Mouse (Mus musculus) hindbrain, embryonic 11.5 days (tissue): ENCODE results near the gene Casp6. TPM values are rescaled to one million over a fixed set of nuclear protein-coding genes. Genes with fewer than 3 reads are reported as not detected.

Experiments used
- ATAC-seq: fragments of 200-750 bp; cut with Nextera tagmentation; 2 replicates; pipeline ENCODE4 v1.8.0; 2017; ENCODE audit warnings: mild to moderate bottlenecking, moderate TSS enrichment, moderate library complexity; ENCODE audit not compliant: low FRiP score
- DNase-seq: peaks from one replicate; pipeline ENCODE4 v3.0.0-alpha.2; 2015; ENCODE audit warnings: low spot score
- H3K27ac ChIP-seq: fragments of 300-500 bp; sonication (generic); 2 replicates; pipeline ENCODE4 v1.5.1; 2014; ENCODE audit warnings: mild to moderate bottlenecking, low read depth, low read length
- H3K27me3 ChIP-seq: fragments of 300-500 bp; sonication (generic); 2 replicates; pipeline ENCODE4 v1.6.1; 2014; ENCODE audit warnings: mild to moderate bottlenecking, low read length, moderate library complexity, mixed read lengths; ENCODE audit not compliant: control insufficient read depth, insufficient read depth
- H3K36me3 ChIP-seq: fragments of 300-500 bp; sonication (generic); 2 replicates; pipeline ENCODE4 v1.6.1; 2014; ENCODE audit warnings: mild to moderate bottlenecking, low read length, moderate library complexity, mixed read lengths; ENCODE audit not compliant: control insufficient read depth, insufficient read depth
- H3K4me1 ChIP-seq: fragments of 300-500 bp; sonication (generic); replicated peaks from 2 replicates; pipeline ENCODE4 v1.6.1; 2014; ENCODE audit warnings: low read length, mixed read lengths; ENCODE audit not compliant: control insufficient read depth, insufficient read depth
- H3K4me2 ChIP-seq: fragments of 300-500 bp; sonication (generic); replicated peaks from 2 replicates; pipeline ENCODE4 v1.6.1; 2014; ENCODE audit warnings: mild to moderate bottlenecking, low read depth, low read length
- H3K4me3 ChIP-seq: fragments of 300-500 bp; sonication (generic); 2 replicates; pipeline ENCODE4 v1.5.1; 2014; ENCODE audit warnings: low read depth, low read length
- H3K9ac ChIP-seq: fragments of 300-500 bp; sonication (generic); 2 replicates; pipeline ENCODE4 v1.6.1; 2014; ENCODE audit warnings: low read depth, low read length
- H3K9me3 ChIP-seq: fragments of 300-500 bp; sonication (generic); 2 replicates; pipeline ENCODE4 v1.6.1; 2016; ENCODE audit warnings: low read length; ENCODE audit not compliant: control insufficient read depth
- WGBS: fragments of 180-500 bp; shearing (Covaris S2); extraction: QIAGEN DNeasy Blood & Tissue Kit; methylation state at CpG from one replicate; pipeline ENCODE4 v1.1.7; 2014; 5-methylcytosine and 5-hydroxymethylcytosine counted together
- polyA plus RNA-seq: library from polyadenylated mRNA; unstranded; fragments of >200 nt; fragmentation: Nextera tagmentation; extraction: Ambion mirVana; gene quantifications from 2 replicates; pipeline ENCODE4 v1.2.1, GENCODE M21; 2014

Gene Casp6
- polyA plus RNA-seq, result 66.0 and 67.4 TPM in 2 replicates

GRCm38 (mm10) chr3:129901271-129901809 lies at the start of gene Casp6:
Casp6 (plus strand) TSS chr3:129901425.
- H3K27me3 ChIP-seq, result no peaks in the 10 kb centered on the region
- H3K4me2 ChIP-seq, result peak within 1 kb of the TSS; percentile 50
- peak within 1 kb of the TSS; percentile 62 for H3K4me3 ChIP-seq
- no peaks in the 10 kb centered on the region for H3K36me3 ChIP-seq
- no peaks in the 10 kb centered on the region for H3K4me1 ChIP-seq
- peak; percentile 96 for ATAC-seq
- peak; percentile 86 for DNase-seq
- H3K9me3 ChIP-seq, result no peaks in the 10 kb centered on the region
- H3K27ac ChIP-seq, result no peak within 1 kb of the TSS
- peak within 1 kb of the TSS; percentile 59 for H3K9ac ChIP-seq
- WGBS, result under 1% methylated on average over 34 of the region's 34 CpGs

- 65% methylated on average over 2 of the region's 2 CpGs for WGBS
- no peak for DNase-seq
- no peaks in the 10 kb centered on the region for H3K4me1 ChIP-seq
Observed at GRCm38 (mm10) chr3:129862592-129862991, 38.6 kb upstream of the Casp6 start.

GRCm38 (mm10) chr3:129863698-129864097 lies 37.5 kb upstream of the Casp6 start:
- DNase-seq, result peak; percentile 52
- H3K27me3 ChIP-seq, result no peaks in the 10 kb centered on the region
- no peak overlapping the region for H3K4me3 ChIP-seq
- H3K27ac ChIP-seq, result no peak overlapping the region
- no peaks in the 10 kb centered on the region for H3K9me3 ChIP-seq
- H3K4me2 ChIP-seq, result no peak overlapping the region
- no peaks in the 10 kb centered on the region for H3K4me1 ChIP-seq
- WGBS, result 59% methylated on average over 14 of the region's 14 CpGs
- no peaks in the 10 kb centered on the region for H3K36me3 ChIP-seq
- ATAC-seq, result no peak
- no peak overlapping the region for H3K9ac ChIP-seq

More at GRCm38 (mm10) chr3:129862592-129862991, 38.6 kb upstream of the Casp6 start:
- ATAC-seq, result no peak
- no peaks in the 10 kb centered on the region for H3K9me3 ChIP-seq
- H3K27ac ChIP-seq, result no peak overlapping the region
- no peak overlapping the region for H3K4me3 ChIP-seq
- H3K4me2 ChIP-seq, result no peak overlapping the region
- no peaks in the 10 kb centered on the region for H3K27me3 ChIP-seq
- H3K9ac ChIP-seq, result no peak overlapping the region
- no peaks in the 10 kb centered on the region for H3K36me3 ChIP-seq

GRCm38 (mm10) chr3:129877327-129877726 lies 23.9 kb upstream of the Casp6 start:
- Histone ChIP-seq H3K4me1 (no peaks in the 10 kb centered on the region; the same call in 1 of the 2 replicates), H3K27me3 (no peaks in the 10 kb centered on the region), H3K36me3 (no peaks in the 10 kb centered on the region), H3K4me3 (no peak overlapping the region), H3K9ac (no peak overlapping the region), H3K27ac (no peak overlapping the region), H3K4me2 (no peak overlapping the region), H3K9me3 (no peaks in the 10 kb centered on the region)
- DNase-seq (no peak), ATAC-seq (no peak)
- 91% methylated on average over 10 of the region's 10 CpGs for WGBS

GRCm38 (mm10) chr3:129878405-129879021 lies 22.7 kb upstream of the Casp6 start, which contains the start of gene Pla2g12a:
Pla2g12a (plus strand) TSS chr3:129878606.
- Histone ChIP-seq H3K27ac (peak within 1 kb of the TSS; percentile 78), H3K36me3 (no peaks in the 10 kb centered on the region), H3K4me3 (peak within 1 kb of the TSS; percentile 53), H3K4me2 (peak within 1 kb of the TSS; percentile 76), H3K27me3 (no peaks in the 10 kb centered on the region), H3K9ac (peak within 1 kb of the TSS; percentile 55), H3K4me1 (no peaks in the 10 kb centered on the region; the same call in 1 of the 2 replicates), H3K9me3 (no peaks in the 10 kb centered on the region)
- DNase-seq (peak; percentile 96), ATAC-seq (peak; percentile 96)
- under 1% methylated on average over 63 of the region's 66 CpGs for WGBS

- H3K27me3 ChIP-seq, result no peaks in the 10 kb centered on the region
- H3K4me2 ChIP-seq, result peak overlapping the region; percentile 76
- peak overlapping the region; percentile 55 for H3K9ac ChIP-seq
- peak; percentile 52 for DNase-seq
- no peaks in the 10 kb centered on the region for H3K36me3 ChIP-seq
- no peak overlapping the region for H3K27ac ChIP-seq
- H3K4me1 ChIP-seq, result no peaks in the 10 kb centered on the region; the same call in 1 of the 2 replicates
- H3K9me3 ChIP-seq, result no peaks in the 10 kb centered on the region
- ATAC-seq, result peak; percentile 60; the same call in 1 of the 2 replicates
- H3K4me3 ChIP-seq, result peak overlapping the region; percentile 53
- WGBS, result 1% methylated on average over 25 of the region's 25 CpGs
Observed at GRCm38 (mm10) chr3:129879131-129879757, 22.0 kb upstream of the Casp6 start.

GRCm38 (mm10) chr3:129879913-129880312 lies 21.3 kb upstream of the Casp6 start:
- Histone ChIP-seq H3K4me1 (no peaks in the 10 kb centered on the region; the same call in 1 of the 2 replicates), H3K36me3 (no peaks in the 10 kb centered on the region), H3K9me3 (no peaks in the 10 kb centered on the region), H3K27me3 (no peaks in the 10 kb centered on the region), H3K4me2 (no peak overlapping the region), H3K4me3 (no peak overlapping the region), H3K9ac (no peak overlapping the region), H3K27ac (no peak overlapping the region)
- DNase-seq (no peak), ATAC-seq (no peak)
- WGBS, result 74% methylated on average over 2 of the region's 2 CpGs

- H3K27me3 ChIP-seq, result no peaks in the 10 kb centered on the region
- no peaks in the 10 kb centered on the region for H3K36me3 ChIP-seq
- no peaks in the 10 kb centered on the region; the same call in 1 of the 2 replicates for H3K4me1 ChIP-seq
- 85% methylated on average over 8 of the region's 8 CpGs for WGBS
- no peak overlapping the region for H3K27ac ChIP-seq
- no peaks in the 10 kb centered on the region for H3K9me3 ChIP-seq
- H3K4me3 ChIP-seq, result no peak overlapping the region
- H3K9ac ChIP-seq, result no peak overlapping the region
- no peak overlapping the region for H3K4me2 ChIP-seq
- ATAC-seq (no peak), DNase-seq (no peak)
Observed at GRCm38 (mm10) chr3:129880925-129881593, 20.2 kb upstream of the Casp6 start.
